Mouse (Mus musculus): ENCODE measurements around the gene Arhgef10l. TPM values are rescaled to one million over a fixed set of nuclear protein-coding genes. Genes with fewer than 3 reads are reported as not detected.

The Arhgef10l gene
- polyA plus RNA-seq, 1 experiment, result 26.0 TPM

GRCm38 (mm10) chr4:140582390-140583088 lies 83.3 kb downstream of the Arhgef10l start:
- no peak for DNase-seq
- H3K4me3 ChIP-seq (ENCODE audit: control insufficient read depth, insufficient read depth, low read length), result no peak overlapping the region
- H3K4me1 ChIP-seq (replicated peaks; ENCODE audit: control insufficient read depth, insufficient read depth, low read length), result peaks cover 22% of the 10 kb centered on the region
- TF ChIP-seq POLR2A (IDR thresholded peaks at IDR 0.05; ENCODE audit: control insufficient read depth, extremely low read depth, insufficient read depth, low read length, poor library complexity), result no peak
- no peak for TF ChIP-seq CTCF (IDR thresholded peaks at IDR 0.05; ENCODE audit: borderline replicate concordance, control insufficient read depth, extremely low read depth, insufficient read depth, low read length, poor library complexity)
- H3K27me3 ChIP-seq (ENCODE audit: control insufficient read depth, insufficient read depth, low read length), result no peaks in the 10 kb centered on the region
- H3K27ac ChIP-seq (ENCODE audit: control insufficient read depth, insufficient read depth, low read length), result no peak overlapping the region
- H3K36me3 ChIP-seq (ENCODE audit: control insufficient read depth, insufficient read depth, low read length), result no peaks in the 10 kb centered on the region
- 44% methylated on average over 15 of the region's 15 CpGs for WGBS

GRCm38 (mm10) chr4:140581730-140582389 lies 84.0 kb downstream of the Arhgef10l start:
- WGBS, result 83% methylated on average over 23 of the region's 23 CpGs
- Histone ChIP-seq H3K27me3 (ENCODE audit: control insufficient read depth, insufficient read depth, low read length) (no peaks in the 10 kb centered on the region), H3K27ac (ENCODE audit: control insufficient read depth, insufficient read depth, low read length) (no peak overlapping the region), H3K4me3 (ENCODE audit: control insufficient read depth, insufficient read depth, low read length) (no peak overlapping the region), H3K4me1 (replicated peaks; ENCODE audit: control insufficient read depth, insufficient read depth, low read length) (peaks cover 19% of the 10 kb centered on the region), H3K36me3 (ENCODE audit: control insufficient read depth, insufficient read depth, low read length) (no peaks in the 10 kb centered on the region)
- no peak for DNase-seq
- no peak for TF ChIP-seq POLR2A (IDR thresholded peaks at IDR 0.05; ENCODE audit: control insufficient read depth, extremely low read depth, insufficient read depth, low read length, poor library complexity)
- no peak for TF ChIP-seq CTCF (IDR thresholded peaks at IDR 0.05; ENCODE audit: borderline replicate concordance, control insufficient read depth, extremely low read depth, insufficient read depth, low read length, poor library complexity)

GRCm38 (mm10) chr4:140581341-140581729 lies 84.5 kb downstream of the Arhgef10l start:
- 57% methylated on average over 16 of the region's 16 CpGs for WGBS

GRCm38 (mm10) chr4:140580866-140581265 lies 84.9 kb downstream of the Arhgef10l start:
- Histone ChIP-seq H3K36me3 (ENCODE audit: control insufficient read depth, insufficient read depth, low read length) (no peaks in the 10 kb centered on the region), H3K4me3 (ENCODE audit: control insufficient read depth, insufficient read depth, low read length) (no peak overlapping the region), H3K4me1 (replicated peaks; ENCODE audit: control insufficient read depth, insufficient read depth, low read length) (peaks cover 10% of the 10 kb centered on the region), H3K27me3 (ENCODE audit: control insufficient read depth, insufficient read depth, low read length) (no peaks in the 10 kb centered on the region), H3K27ac (ENCODE audit: control insufficient read depth, insufficient read depth, low read length) (no peak overlapping the region)
- WGBS, result 99% methylated on average over 4 of the region's 4 CpGs
- no peak for DNase-seq
- TF ChIP-seq CTCF (IDR thresholded peaks at IDR 0.05; ENCODE audit: borderline replicate concordance, control insufficient read depth, extremely low read depth, insufficient read depth, low read length, poor library complexity) (no peak), POLR2A (IDR thresholded peaks at IDR 0.05; ENCODE audit: control insufficient read depth, extremely low read depth, insufficient read depth, low read length, poor library complexity) (no peak)

More at GRCm38 (mm10) chr4:140581341-140581729, 84.5 kb downstream of the Arhgef10l start:
- Histone ChIP-seq H3K27ac (ENCODE audit: control insufficient read depth, insufficient read depth, low read length) (no peak overlapping the region), H3K4me3 (ENCODE audit: control insufficient read depth, insufficient read depth, low read length) (no peak overlapping the region), H3K27me3 (ENCODE audit: control insufficient read depth, insufficient read depth, low read length) (no peaks in the 10 kb centered on the region), H3K36me3 (ENCODE audit: control insufficient read depth, insufficient read depth, low read length) (no peaks in the 10 kb centered on the region), H3K4me1 (replicated peaks; ENCODE audit: control insufficient read depth, insufficient read depth, low read length) (peaks cover 13% of the 10 kb centered on the region)
- no peak for DNase-seq
- no peak for TF ChIP-seq POLR2A (IDR thresholded peaks at IDR 0.05; ENCODE audit: control insufficient read depth, extremely low read depth, insufficient read depth, low read length, poor library complexity)
- no peak for TF ChIP-seq CTCF (IDR thresholded peaks at IDR 0.05; ENCODE audit: borderline replicate concordance, control insufficient read depth, extremely low read depth, insufficient read depth, low read length, poor library complexity)

GRCm38 (mm10) chr4:140579576-140579975 lies 86.2 kb downstream of the Arhgef10l start:
- no peak for DNase-seq
- WGBS, result 60% methylated on average over 8 of the region's 8 CpGs
- no peak overlapping the region for H3K27ac ChIP-seq (ENCODE audit: control insufficient read depth, insufficient read depth, low read length)
- H3K4me3 ChIP-seq (ENCODE audit: control insufficient read depth, insufficient read depth, low read length), result no peak overlapping the region
- H3K27me3 ChIP-seq (ENCODE audit: control insufficient read depth, insufficient read depth, low read length), result no peaks in the 10 kb centered on the region
- H3K4me1 ChIP-seq (replicated peaks; ENCODE audit: control insufficient read depth, insufficient read depth, low read length), result peaks cover 8% of the 10 kb centered on the region; the same call in 1 of the 2 replicates
- H3K36me3 ChIP-seq (ENCODE audit: control insufficient read depth, insufficient read depth, low read length), result no peaks in the 10 kb centered on the region
- no peak for TF ChIP-seq POLR2A (IDR thresholded peaks at IDR 0.05; ENCODE audit: control insufficient read depth, extremely low read depth, insufficient read depth, low read length, poor library complexity)
- no peak for TF ChIP-seq CTCF (IDR thresholded peaks at IDR 0.05; ENCODE audit: borderline replicate concordance, control insufficient read depth, extremely low read depth, insufficient read depth, low read length, poor library complexity)

GRCm38 (mm10) chr4:140579149-140579548 lies 86.7 kb downstream of the Arhgef10l start:
- TF ChIP-seq CTCF (IDR thresholded peaks at IDR 0.05; ENCODE audit: borderline replicate concordance, control insufficient read depth, extremely low read depth, insufficient read depth, low read length, poor library complexity) (no peak), POLR2A (IDR thresholded peaks at IDR 0.05; ENCODE audit: control insufficient read depth, extremely low read depth, insufficient read depth, low read length, poor library complexity) (no peak)
- Histone ChIP-seq H3K4me1 (replicated peaks; ENCODE audit: control insufficient read depth, insufficient read depth, low read length) (peaks cover 4% of the 10 kb centered on the region; the same call in 1 of the 2 replicates), H3K4me3 (ENCODE audit: control insufficient read depth, insufficient read depth, low read length) (no peak overlapping the region), H3K27me3 (ENCODE audit: control insufficient read depth, insufficient read depth, low read length) (no peaks in the 10 kb centered on the region), H3K27ac (ENCODE audit: control insufficient read depth, insufficient read depth, low read length) (no peak overlapping the region), H3K36me3 (ENCODE audit: control insufficient read depth, insufficient read depth, low read length) (no peaks in the 10 kb centered on the region)
- DNase-seq, result no peak
- WGBS, result 96% methylated on average over 13 of the region's 13 CpGs

All from thymus, adult 2 months (tissue).